Mouse (Mus musculus): ENCODE data around the gene Uimc1. TPM values are rescaled to one million over a fixed set of nuclear protein-coding genes. Genes with fewer than 3 reads are reported as not detected.
"Not testable (repeated sequence)": the region's sequence is repeated elsewhere in the genome, so short reads cannot be mapped to it uniquely, and the experiment has no call there.

The Uimc1 gene
- total RNA-seq (2017): 84.0 and 85.4 TPM in 2 replicates

DNA sequence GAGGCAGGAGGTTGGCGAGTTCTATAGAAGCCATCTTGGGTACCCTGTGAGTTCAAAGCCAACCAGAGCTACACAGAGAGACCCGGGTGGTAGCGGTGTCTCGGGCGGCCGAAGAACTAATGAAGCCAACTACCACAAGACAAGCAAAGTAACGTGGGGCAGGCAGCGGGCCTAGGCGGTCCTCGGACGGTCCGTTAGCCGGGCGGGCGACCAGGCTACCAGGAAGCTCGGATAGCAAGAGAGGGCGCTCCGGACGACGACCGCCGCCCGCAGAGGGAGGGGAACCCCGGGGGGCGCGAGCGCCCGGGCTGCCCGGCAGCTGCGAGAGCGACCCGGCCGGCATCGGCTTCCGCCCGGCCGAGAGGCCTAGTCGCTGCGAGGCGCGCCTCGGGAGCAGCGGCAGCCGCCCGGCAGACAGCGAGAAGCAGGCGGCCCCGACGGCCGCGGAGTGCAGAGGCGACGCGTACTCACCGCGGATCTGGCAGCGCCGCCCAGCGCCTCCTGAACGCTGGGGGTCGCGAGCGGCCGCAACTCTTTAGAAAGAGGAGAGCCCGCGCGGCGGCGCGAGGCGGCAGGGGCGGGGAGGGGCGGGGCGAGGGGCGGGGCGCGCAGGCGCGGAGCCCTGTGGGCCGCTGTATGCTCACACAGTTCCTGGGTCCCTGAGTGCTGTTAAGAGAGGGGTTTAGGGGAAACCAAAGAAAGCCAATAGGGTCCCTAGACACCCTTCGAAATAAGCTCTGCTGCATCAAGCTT lies at the start of gene Uimc1:
TSS of gene Uimc1 (minus strand) at position 575 of the 753 bp plus-strand sequence.
- ATAC-seq (replicated peaks in 1 of 2; ENCODE audit: insufficient read depth in 1 of 2, low FRiP score in 2 of 2, low TSS enrichment in 1 of 2, low read depth in 1 of 2, poor library complexity in 2 of 2, severe bottlenecking in 2 of 2): peak; percentile 57 to 88

DNA sequence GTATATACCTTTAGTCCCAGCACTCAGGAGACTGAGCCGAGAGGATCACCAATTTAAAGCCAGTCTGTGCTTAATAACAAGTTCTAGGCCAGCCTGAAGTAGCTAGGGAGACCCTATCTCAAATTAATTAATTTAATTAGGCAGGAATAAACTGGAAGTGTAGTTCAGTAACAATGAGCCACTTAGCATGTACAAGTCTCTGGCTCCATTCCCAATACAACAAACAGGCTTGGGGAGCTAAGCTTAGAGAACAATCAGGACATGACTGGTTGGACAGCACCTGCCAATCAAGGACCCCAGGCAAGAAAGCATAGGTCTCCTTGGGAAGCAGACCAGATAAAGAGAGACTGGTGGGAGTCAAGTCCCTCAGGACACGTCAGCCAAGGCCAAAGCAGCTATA lies 40.2 kb upstream of the Uimc1 start:
- ATAC-seq (replicated peaks in 1 of 2; ENCODE audit: insufficient read depth in 1 of 2, low FRiP score in 2 of 2, low TSS enrichment in 1 of 2, low read depth in 1 of 2, poor library complexity in 2 of 2, severe bottlenecking in 2 of 2): no peak

DNA sequence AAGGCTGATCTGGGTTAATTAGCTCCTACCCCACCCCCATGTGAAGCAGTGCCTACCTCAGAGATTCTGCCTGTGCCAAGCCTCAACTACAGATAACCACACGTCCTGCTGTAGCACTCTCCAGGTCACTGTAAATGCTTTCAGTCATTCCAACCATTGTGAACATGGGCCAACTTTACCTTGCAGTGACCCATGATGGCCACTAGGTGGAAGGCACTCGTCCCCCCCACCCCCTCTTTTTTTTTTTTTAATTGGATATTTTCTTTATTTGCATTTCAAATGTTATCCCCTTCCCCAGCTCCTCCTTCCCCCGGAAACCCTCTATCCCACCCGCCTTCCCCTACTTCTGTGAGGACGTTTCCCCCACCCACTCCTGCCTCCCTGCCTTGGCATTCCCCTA lies 35.3 kb upstream of the Uimc1 start:
- ATAC-seq (replicated peaks in 1 of 2; ENCODE audit: insufficient read depth in 1 of 2, low FRiP score in 2 of 2, low TSS enrichment in 1 of 2, low read depth in 1 of 2, poor library complexity in 2 of 2, severe bottlenecking in 2 of 2): peak; percentile 32 to 51; a peak in 1 of 4 replicates

DNA sequence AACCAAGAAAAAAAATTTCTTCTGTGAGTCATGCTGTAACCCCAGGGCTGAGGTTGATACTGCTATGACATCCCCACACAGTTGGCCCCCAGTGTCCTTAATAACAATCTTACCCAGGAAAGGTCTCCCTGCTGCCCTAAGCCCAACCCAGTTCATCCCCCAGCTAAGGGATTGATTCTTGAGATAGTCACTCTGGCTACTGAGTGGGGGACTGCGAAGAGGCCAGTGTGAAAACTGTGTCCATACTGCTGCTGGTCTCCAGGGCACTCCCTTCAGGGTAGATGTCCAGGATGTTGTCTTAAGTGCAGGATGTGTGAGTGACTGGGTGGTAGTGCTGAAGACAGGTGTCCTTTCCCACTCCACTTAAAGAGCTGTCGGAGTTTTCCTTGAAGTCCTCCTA lies 33.3 kb upstream of the Uimc1 start, which contains the start of gene Gm17617:
TSS of gene Gm17617 (minus strand) at position 101 of the 400 bp plus-strand sequence.
- no peak for ATAC-seq (replicated peaks in 1 of 2; ENCODE audit: insufficient read depth in 1 of 2, low FRiP score in 2 of 2, low TSS enrichment in 1 of 2, low read depth in 1 of 2, poor library complexity in 2 of 2, severe bottlenecking in 2 of 2)

DNA sequence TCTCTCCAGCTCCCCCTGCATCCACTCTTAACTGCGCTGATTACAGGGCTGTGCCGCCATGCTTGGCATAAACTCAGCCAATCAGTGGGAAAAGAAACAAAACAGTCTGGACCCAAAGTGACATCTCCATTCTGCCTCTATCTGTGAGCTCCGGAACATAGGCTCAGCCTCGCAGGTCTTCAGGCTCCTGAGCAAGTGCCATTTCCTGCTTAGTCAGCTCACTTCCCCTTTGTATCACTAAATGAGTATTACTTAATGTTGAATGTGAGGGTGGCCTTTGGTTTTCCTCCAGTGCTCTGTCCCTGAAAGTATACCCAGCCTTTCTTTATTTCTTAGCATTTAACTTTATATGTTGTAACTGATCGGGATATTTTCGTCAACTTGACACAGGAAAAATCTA lies 24.8 kb upstream of the Uimc1 start:
- ATAC-seq (replicated peaks in 1 of 2; ENCODE audit: insufficient read depth in 1 of 2, low FRiP score in 2 of 2, low TSS enrichment in 1 of 2, low read depth in 1 of 2, poor library complexity in 2 of 2, severe bottlenecking in 2 of 2): peak; percentile 53 to 71; a peak in 3 of 4 replicates

DNA sequence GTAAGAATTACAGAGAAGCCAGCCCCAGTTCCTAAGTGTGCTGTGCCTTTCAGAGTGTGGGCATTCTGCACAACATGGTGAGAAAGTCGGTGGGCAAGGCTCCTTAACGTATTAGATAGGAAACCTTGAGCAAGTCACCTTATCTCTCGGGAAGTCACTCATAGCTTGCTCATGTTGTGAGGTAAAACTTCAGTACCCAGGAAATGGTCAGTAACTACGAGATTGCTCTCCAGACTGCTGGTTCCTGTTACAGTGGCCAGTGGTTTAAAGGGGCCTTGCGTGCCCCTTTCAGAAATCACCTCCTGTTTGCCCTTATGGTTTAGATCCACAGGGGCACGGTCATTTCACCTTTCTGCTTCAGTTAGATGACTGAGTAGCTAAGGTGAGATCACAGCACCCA lies 14.3 kb upstream of the Uimc1 start:
- ATAC-seq (replicated peaks in 1 of 2; ENCODE audit: insufficient read depth in 1 of 2, low FRiP score in 2 of 2, low TSS enrichment in 1 of 2, low read depth in 1 of 2, poor library complexity in 2 of 2, severe bottlenecking in 2 of 2): no peak

DNA sequence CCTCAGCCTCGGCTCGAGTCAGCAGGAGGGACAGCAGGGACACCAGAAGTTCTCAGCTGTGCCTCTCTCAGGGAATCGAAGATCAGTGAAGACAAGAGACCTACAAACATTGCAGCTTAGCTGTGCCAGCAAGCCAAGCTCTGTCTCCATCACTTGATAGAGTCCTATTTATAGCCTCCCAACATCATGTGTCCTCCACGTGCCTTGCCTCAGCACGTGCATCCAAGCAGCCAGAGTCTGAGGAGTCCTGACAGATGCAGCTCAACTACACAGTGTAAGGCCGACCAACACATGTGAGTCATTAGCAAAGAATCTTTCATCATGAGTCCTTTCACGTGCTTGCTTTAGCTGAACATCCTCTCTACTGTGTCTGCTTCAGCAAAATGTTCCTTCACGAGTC lies 7.6 kb upstream of the Uimc1 start:
- ATAC-seq (replicated peaks in 1 of 2; ENCODE audit: insufficient read depth in 1 of 2, low FRiP score in 2 of 2, low TSS enrichment in 1 of 2, low read depth in 1 of 2, poor library complexity in 2 of 2, severe bottlenecking in 2 of 2): no peak

DNA sequence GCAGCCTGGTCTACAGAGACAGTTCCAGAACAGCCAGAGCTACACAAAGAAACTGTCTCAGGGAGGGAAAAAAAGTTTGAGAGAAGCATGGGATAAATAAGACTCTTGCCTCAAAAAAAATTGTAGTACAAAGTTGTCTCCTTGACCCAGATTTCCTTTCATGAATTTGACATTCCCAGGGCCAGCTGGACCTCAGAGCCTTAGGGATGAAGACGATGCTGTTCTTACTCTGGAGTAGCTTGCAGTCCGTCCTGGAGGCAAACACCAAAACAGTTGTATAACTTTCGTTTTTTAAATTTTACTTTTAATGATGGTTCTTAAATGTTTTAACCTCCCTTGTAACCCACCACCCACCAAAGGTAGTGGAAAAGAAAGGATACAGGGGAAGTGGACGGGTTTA lies 7.0 kb upstream of the Uimc1 start:
- no peak for ATAC-seq (replicated peaks in 1 of 2; ENCODE audit: insufficient read depth in 1 of 2, low FRiP score in 2 of 2, low TSS enrichment in 1 of 2, low read depth in 1 of 2, poor library complexity in 2 of 2, severe bottlenecking in 2 of 2)

DNA sequence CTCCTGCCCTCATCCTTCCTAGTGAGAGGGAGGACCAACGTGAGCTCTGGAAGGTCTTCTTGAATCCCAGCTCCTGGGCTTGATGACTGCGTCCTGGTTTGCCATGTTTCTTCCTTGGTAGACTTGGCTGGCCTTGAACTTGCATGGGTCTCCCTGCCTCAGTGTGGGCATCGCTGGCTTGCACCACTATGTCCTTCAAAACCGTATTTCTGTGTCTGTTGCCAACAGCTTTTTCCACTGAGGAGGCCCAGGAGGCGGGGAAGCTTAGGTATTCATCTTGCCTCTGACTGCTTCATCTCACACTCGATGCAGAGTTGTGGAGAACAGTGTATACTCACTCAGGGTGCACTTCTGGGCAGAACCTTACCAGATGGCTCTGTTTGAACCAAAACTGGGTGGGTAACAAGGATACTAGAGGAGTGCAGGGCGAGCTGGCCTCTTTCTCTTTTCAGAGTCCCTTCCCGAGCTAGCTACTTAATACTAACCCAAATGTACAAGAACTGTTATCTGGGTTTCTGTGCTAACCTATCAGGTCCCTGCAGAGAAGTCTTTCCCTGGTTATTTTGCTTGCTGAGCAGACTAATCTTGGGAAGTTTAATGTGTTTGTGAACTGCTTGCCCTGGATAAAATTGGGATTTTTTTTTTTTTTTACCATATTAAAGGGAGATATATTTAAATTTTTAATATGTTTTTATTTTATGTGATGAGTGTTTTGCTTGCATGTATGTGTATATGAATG lies 6.0 kb upstream of the Uimc1 start:
- ATAC-seq (replicated peaks in 1 of 2; ENCODE audit: insufficient read depth in 1 of 2, low FRiP score in 2 of 2, low TSS enrichment in 1 of 2, low read depth in 1 of 2, poor library complexity in 2 of 2, severe bottlenecking in 2 of 2): no peak

DNA sequence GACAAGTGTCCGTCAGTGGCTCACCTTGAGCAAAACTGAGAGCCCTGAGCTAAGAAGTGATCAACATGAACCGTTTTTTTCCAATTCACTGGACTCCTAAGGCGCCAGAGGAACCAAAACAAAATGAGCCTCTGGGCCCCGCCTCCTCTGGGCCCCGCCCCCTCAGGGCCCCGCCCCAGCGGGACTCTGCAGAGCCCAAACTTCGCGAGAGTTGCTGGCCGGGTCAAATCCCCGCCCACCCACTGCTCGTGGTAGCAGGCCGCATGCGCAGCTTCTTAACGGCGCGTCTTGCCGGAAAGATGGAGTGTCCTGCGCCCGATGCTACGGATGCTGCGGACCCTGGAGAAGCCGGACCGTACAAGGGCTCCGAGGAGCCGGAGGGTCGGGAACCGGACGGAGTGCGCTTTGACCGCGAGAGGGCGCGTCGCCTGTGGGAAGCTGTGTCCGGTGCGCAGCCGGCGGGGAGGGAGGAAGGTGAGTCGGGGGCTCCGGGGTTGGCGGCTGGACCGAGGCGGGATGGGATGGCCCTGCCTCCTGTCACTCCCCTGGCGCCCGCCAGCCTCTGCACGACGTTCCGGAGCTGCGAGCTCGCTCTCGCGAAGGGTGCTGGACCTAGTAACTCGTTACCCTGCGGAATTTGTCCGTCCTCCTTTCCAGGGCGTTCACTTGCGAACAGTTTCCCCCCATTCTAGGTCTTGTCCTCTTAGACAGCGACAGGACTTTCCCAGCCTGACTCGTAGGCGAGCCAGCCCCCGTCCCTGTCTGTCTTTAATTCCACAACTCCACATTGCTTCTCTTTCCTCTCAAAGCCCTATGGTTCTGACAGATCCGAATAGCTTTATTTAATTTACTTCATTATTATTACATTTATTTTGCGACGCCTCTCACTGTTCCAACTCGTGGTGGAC lies 5.2 kb upstream of the Uimc1 start, which contains the start of gene Zfp346:
TSS of gene Zfp346 (plus strand) at position 267 of the 908 bp plus-strand sequence.
- ATAC-seq (replicated peaks in 1 of 2; ENCODE audit: insufficient read depth in 1 of 2, low FRiP score in 2 of 2, low TSS enrichment in 1 of 2, low read depth in 1 of 2, poor library complexity in 2 of 2, severe bottlenecking in 2 of 2): peak; percentile 97 to 99

DNA sequence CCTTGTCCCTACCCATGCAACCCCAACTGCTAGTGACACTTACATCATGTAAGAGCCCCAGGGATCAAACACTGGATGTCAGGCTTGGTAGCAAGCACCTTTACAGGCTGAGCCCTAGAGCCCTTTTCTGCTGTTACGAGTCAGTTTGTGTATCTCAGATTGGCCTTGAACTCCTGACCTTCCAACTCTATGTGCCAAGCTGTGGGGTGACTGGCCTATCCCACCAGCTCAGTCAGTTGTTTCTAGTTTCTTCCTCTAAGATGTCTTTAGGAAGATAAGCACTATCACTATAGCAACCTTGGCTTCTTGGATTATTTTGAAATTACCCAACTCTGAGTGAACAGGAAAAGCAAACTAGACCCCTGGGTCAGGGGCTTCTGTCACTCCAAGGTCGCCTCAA lies 3.3 kb upstream of the Uimc1 start:
- no peak for ATAC-seq (replicated peaks in 1 of 2; ENCODE audit: insufficient read depth in 1 of 2, low FRiP score in 2 of 2, low TSS enrichment in 1 of 2, low read depth in 1 of 2, poor library complexity in 2 of 2, severe bottlenecking in 2 of 2)

DNA sequence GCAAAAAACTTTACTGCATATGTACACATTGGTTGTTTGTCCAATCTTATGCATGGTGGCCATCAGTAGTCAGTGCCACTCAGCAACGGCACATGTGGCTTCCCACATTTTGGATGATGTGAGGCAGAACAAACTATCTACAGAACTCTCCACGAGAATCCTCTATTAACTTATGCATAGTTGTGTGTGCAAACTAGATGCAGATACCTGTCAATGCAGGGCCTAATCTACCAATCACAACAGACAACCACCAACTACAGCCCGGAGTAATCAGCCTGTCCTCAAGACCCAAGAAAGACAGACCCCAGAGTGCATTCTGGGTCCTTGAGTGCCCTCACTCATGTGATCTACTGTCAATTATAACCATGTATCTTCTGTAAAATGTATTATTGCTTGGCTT lies 2.3 kb upstream of the Uimc1 start:
- ATAC-seq (replicated peaks in 1 of 2; ENCODE audit: insufficient read depth in 1 of 2, low FRiP score in 2 of 2, low TSS enrichment in 1 of 2, low read depth in 1 of 2, poor library complexity in 2 of 2, severe bottlenecking in 2 of 2): no peak

DNA sequence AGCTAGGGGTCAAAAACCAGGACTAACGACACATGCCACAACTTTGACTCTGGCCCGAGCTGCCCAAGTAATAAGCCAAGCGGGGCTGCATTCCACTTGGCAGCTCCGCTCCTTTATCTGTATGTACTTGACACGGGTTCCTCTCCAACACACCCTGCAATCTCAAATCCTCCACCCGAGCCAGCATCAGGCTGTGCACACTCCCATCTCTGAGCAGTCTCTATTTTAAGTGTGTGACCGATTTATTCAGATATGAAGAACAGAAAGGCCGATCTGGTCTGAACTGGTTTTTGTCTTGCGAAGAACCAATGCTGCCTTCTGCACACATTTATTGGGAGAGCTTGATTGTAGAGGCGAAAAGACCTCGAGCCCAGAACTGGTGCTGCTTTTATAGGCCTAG lies 1.5 kb upstream of the Uimc1 start:
- ATAC-seq (replicated peaks in 1 of 2; ENCODE audit: insufficient read depth in 1 of 2, low FRiP score in 2 of 2, low TSS enrichment in 1 of 2, low read depth in 1 of 2, poor library complexity in 2 of 2, severe bottlenecking in 2 of 2): no peak

DNA sequence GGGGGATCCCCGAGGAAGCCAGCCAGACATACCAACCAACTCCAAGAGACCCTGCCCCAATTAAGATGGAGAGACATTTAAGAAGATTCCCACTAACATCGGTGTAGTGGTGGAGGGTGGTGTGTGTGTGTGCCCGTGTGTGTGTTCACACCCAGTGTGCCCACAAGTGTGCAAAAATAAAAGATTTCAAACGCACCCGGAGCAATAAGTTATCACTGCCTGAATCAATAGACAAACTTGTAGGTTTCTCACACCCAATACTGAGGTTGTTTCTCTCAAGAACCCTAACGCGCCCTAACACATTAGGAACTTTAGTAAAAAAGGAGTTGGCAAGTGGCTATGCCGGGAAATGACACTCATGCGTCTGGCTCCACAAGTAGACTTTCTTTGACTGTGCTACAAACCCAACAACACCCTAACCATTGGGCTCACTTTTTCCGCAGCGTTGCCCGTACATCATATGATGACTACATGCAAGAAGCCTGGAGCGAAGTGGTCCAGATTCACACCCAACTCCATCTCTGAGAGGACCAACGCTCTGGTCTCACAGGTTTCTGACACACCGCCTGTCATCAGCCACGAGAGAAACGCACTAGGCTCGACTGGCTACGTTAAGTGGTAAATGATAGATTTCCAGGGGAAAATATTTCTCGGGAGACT lies 904 bp downstream of the Uimc1 start:
- ATAC-seq (replicated peaks in 1 of 2; ENCODE audit: insufficient read depth in 1 of 2, low FRiP score in 2 of 2, low TSS enrichment in 1 of 2, low read depth in 1 of 2, poor library complexity in 2 of 2, severe bottlenecking in 2 of 2): peak; percentile 32 to 33; a peak in 3 of 4 replicates

DNA sequence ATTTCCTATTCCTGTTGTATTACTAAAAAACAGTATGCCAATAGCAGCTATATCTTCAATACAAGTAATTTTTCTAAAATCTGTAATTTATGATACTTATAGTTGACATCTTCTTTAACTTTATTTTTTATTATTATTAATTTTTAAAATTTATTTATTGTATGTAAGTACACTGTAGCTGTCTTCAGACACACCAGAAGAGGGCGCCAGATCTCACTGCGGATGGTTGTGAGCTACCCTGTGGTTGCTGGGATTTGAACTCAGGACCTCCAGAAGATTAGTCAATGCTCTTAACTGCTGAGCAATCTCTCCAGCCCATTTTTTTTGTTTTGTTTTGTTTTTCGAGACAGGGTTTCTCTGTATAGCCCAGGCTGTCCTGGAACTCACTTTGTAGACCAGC lies 2.3 kb downstream of the Uimc1 start:
- ATAC-seq (replicated peaks in 1 of 2; ENCODE audit: insufficient read depth in 1 of 2, low FRiP score in 2 of 2, low TSS enrichment in 1 of 2, low read depth in 1 of 2, poor library complexity in 2 of 2, severe bottlenecking in 2 of 2): not testable (repeated sequence)

DNA sequence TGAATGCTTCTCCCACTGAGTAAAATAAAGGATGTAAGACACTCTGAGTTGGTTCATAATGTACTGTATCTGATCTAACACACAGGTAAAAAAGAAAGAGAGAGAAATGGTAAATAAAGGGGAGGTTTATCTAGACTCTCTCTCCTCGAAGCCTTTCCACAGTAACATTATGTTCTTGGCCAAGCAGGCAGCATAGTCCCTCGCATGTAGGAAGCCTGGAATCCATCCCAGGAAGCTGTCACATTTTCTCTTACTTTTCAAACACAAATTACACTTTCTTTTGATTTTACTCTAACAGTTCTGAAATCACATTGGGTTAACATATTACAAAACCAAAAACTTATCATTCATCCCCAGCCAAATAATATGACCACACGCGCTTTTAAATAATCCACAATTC lies 7.5 kb downstream of the Uimc1 start:
- ATAC-seq (replicated peaks in 1 of 2; ENCODE audit: insufficient read depth in 1 of 2, low FRiP score in 2 of 2, low TSS enrichment in 1 of 2, low read depth in 1 of 2, poor library complexity in 2 of 2, severe bottlenecking in 2 of 2): no peak

DNA sequence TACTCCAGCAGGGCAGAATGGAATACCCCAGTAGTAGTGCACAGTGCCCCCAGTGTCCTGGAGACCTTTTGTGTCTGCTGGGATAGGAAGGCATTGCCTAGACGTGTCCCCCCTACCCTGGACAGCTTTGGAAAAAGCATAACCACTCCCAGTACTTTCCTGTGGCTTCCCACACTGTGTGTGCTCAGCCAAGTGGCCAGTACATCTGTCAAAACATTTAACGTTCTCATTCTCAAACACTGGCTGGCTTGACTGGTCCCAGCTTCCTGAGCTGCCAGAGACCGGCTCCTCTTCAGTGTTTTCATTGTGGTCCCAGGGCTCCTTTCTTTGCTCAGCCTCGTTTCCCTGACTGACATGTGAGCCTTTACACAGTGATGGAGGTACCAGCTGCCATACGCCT lies 24.5 kb downstream of the Uimc1 start:
- no peak for ATAC-seq (replicated peaks in 1 of 2; ENCODE audit: insufficient read depth in 1 of 2, low FRiP score in 2 of 2, low TSS enrichment in 1 of 2, low read depth in 1 of 2, poor library complexity in 2 of 2, severe bottlenecking in 2 of 2)
